Mouse (Mus musculus): ENCODE results near the gene Cldnd1.
A peak's percentile ranks its signal among the peaks of the same experiment; 100 is the strongest.

Gene Cldnd1

DNA sequence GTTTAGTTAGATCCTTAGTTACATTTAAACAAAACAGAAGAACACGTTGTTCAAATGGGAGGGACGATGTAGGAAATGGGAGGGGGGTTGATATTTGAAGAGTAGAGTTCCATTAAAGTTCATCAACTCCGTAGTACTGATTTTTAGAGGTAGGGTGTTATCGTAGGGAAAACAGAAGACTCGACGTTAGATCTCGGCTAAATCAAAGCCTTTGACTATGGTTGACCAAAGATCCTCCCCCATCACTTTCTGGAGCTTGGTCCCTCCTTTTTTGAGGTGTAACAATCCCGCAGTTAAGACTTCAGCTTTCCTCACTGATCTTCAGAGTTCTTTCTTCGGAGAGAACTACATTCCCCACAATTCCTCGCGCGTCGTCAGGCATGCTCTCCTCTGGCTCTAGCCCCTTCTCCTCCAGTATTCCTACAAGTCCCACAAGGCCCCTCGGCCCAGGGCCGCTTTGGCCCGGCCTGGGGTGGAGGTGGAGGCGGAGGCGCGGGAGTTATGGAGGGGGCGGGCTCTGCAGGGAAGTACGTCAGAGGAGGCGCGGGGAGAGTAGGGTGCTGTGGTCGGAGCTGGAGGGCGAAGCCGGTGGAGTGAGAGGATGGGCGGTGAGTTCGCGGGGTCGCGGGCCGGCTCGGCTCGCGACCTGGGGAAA lies at the start of gene Cldnd1:
Cldnd1 (plus strand) TSS at position 434 of the 655 bp plus-strand sequence.
- peak; percentile 94 to 96 for DNase-seq

DNA sequence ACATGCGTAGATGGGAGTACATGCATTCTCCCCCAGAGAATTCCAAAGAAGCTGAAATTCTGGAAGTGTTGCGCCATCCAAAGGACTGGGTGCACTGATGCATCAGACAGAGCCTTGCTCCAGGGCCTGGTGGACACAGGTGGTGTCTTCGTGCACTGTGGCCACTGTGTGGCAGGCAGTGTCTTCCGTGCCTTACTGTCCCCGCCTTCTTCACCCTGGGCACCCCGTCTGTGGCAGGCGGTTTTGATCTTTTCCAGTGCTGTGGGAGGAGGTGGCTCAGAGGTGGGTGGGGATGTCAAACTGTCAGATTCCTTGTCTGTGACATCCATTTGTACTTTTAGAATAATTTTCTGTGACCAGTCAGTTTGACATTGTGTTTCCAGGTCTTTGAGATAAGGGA lies 49.0 kb upstream of the Cldnd1 start:
- DNase-seq, result no peak

DNA sequence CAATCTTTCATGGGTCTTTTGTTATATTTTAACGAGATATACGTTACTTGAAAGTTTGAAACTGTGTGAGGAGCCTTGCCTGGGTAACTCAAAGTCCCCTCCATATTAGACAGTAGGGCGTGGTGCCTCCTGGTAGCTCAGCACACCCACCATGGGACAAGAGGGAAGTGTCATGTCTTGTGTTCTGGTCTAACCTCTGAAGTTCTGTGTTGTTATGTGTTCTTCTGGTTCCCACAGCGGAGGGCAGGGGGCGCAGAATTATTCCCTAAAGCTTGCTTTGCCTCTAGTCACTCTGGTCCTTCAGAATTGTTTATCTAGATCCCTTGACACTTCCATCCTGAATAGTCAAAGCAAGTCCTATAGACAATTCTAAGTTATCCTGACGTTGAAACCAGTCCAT lies 45.7 kb upstream of the Cldnd1 start:
- DNase-seq, result no peak

DNA sequence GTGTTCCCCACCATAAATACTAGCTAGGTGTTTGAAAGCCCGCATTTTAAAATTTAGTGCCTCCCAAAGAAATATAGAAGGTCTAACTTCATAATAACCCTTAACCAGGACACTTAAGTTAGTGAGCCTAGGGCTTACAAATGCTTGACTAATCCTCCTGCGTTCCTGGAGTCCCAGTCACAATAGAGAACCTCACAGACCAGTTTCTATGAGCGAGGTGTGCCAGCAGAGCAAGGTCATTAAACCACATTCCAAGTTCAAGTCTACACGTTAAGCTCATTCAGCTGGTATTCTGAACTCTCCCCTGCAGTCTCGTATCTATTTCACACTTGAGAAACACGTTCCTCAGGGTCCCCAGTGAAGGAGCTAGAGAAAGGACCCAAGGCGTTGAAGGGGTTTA lies 44.8 kb upstream of the Cldnd1 start:
- DNase-seq, result no peak

DNA sequence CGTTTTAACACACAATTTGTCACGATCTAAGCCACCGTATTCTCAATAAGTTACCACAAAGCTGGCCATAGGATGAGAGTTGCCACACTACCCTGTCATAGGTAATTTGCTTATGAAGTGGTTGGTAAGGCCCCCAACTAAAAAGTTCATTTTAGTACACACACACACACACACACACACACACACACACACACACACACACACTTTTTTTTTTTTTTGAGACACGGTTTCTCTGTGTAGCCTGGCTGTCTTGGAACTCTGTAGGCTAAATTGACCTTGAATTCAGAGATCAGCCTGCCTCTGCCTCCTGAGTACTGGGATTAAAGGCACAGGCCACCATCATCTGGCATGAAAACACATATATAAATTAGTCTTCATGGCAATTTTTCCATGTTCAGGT lies 43.8 kb upstream of the Cldnd1 start:
- no peak for DNase-seq

DNA sequence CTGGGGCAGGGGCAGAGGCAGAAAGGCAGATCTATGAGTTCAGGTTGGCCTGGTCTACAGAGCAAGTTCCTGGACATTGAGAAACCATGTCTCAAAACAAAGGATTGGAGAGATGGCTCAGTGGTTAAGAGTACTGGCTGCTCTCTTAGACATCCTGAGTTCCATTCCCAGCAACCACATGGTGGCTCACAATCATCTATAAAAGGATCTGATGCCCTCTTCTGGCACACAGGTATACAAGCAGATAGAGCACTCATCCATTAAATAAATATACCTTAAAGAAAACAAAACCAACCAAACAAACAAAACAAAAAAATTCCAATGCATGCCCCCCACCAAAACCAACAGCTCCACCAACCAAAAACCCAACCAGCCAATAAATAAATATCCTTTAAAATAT lies 43.2 kb upstream of the Cldnd1 start:
- no peak for DNase-seq

DNA sequence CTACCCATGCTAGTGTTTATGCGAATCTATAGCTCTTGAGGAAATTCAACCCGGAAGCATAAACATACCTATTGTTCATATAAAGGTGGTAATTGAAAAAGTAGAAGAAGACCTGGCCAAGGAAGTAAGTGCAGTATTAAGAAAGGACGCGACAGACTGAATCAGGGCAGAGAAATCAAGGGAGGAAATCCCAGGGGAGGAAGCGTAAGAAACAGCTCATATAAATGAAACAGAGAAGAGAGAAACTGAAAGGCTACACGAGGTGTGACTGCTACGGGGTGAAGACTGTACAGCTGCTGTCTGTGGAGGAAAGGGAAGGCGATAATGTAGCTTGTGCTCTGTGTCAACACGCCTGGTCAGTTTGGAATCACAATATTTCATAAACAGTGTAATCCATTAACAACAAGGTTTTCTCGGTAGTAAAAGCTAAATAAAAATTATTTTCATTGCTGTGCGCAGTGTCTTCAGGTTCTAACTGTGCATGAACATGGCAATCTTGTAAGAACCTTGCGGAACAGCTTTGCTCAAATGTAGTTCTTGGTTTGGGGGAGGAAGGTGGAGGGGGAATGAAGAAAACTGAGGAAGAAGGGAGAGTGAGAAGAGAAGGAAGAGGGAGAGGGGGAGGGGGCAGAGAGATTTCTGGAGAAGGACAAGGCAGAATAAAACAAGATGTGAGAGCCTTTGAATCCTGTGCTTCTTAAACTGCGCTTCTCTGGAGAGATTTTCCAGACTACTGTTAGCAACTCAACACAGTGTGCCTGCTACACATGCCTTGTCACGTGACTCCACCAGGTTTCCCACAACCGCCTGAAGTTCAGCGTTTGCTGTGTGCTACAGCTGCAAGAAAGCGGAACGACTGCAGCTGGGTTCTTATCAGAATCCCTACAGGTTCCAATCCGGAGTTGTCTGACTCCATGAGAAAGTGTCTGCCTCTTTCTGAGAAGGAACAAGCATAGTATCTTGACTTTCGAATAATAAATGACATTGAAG lies 41.9 kb upstream of the Cldnd1 start:
- no peak for DNase-seq

DNA sequence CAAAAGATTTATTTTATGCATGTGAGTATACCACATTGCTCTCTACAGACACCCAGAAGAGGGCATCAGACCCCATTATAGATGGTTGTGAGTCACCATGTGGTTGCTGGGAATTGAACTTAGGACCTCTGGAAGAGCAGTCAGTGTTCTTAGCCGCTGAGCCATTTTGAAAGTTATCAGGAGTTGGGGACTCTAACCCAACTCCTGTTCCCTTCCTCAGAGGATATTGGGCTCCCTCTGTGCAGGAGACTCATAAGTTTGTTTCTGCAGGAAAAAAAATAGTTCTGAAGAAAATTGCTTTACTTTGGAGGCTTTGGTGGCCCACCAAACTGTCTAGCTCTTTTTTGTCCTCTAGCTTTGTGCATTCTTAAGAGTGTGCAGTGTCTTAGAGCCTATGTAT lies 39.2 kb upstream of the Cldnd1 start:
- DNase-seq, result no peak

DNA sequence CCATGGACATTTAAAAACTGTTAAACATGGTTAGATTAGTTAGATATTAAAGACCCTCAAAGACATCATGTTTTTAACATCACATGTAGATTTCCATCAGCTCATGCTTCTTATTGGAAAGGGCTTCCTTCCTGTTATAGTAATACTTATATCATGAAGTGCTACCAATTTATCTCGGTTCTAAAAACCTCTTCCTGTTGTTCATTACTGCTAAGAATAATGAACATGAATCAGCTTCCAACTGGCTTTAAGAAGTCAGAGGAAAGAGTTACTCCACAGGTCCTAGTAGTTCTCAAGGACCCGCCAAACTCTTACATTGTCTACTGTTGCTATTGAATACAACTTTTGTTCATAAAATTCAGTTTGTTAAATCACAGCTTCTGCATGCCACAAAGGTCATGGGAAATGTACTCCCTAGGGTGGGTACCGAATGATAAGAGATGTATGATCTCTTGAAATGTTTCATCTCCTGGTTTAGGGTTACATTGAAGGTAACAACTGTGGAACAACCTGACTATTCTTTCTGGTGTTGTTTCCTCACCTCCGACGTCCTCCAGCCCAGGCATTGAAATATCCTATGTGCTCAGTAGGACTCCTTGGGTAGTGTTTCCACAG lies 38.0 kb upstream of the Cldnd1 start:
- DNase-seq, result no peak

DNA sequence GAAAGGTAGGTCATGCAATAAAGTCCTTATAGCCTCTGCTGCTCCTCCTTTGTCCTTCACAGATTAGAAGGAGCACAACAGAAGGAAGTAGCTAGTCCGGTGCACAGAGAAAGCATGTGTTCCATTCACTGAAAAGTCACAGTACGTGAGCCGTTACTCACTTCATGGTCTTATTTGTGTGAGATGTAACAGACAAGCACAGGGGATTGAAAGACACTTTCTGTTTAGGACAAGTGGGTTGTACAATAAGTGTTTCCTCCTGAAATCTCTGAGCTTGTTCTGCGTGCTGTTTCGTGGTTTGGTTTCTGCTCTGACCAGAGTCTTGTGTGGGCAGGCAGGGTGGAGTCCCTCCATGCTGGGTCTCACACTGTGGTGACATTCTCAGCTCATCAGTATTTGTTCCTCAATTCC lies 37.4 kb upstream of the Cldnd1 start:
- no peak for DNase-seq

DNA sequence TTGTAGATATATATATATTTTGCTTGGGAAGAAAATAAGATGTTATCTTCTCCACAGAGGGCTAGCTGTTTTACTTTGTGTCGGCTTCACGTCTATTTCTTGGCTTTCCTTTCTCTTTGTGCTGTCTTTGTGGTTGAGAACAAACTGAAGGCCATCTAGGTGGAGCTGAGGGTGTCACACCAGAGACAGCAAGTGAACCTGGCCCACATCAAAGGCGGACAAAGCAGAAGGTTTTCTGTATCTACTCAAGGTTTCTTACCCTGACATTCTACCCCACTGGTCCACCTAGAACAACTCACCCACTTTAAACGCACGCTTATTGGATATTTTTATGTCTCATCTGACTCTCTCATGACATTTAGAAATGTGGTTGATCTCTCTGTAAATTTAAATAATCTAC lies 33.6 kb upstream of the Cldnd1 start:
- DNase-seq, result no peak

DNA sequence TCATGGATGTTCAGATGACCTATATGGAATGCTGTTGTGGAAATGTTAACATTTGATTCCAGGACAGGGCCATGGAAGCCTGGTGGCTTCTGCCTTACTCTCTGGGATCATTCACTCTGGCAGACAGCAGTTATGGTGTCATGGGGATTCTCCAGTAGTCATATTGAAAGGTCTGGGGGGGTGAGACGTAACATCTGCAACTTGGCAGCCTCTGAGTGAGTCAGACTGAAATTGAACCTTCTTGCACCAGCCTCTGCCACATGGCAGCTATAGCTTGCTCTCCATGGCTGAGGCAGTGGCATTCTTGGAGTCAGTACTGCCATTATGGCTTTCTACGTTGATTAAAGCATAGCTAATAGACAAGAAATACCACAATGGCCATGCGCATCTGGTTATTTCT lies 30.9 kb upstream of the Cldnd1 start:
- DNase-seq, result no peak

DNA sequence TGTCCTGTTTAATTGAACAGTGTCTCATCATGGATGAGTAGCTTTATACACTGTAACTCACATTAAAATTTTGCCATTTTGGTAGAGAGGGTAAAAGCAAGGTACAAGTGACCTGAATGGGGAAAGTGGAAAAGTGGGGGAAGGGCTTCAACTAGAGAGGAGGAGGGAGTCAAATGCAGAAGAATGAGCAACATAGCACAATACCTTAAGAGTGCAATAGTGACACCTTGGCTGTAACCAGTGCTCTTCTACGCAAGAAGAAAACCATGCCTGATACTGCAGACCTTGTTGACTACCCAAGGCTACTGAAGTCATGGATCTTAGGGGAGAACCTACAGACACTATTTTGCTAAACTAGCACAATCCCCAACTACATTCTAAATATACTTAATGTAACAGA lies 30.4 kb upstream of the Cldnd1 start:
- no peak for DNase-seq

DNA sequence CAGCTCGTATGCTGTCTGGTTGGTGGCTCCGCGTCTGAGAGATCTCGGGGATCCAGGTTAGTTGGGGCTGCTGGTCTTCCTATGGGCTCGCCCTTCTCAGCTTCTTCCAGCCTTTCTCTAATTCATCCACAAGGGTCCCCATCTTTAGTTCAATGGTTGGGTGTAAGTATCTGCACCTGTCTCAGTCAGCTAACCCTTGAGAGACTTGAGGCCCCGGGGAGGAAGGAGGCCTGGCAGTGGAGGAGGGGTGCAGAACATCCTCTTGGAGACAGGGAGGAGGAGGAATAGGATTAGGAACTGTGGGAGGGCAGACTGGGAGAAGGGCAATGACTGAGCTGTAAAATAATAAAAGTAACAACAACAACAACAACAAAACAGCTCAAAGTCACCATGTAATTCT lies 27.5 kb upstream of the Cldnd1 start:
- no peak for DNase-seq

DNA sequence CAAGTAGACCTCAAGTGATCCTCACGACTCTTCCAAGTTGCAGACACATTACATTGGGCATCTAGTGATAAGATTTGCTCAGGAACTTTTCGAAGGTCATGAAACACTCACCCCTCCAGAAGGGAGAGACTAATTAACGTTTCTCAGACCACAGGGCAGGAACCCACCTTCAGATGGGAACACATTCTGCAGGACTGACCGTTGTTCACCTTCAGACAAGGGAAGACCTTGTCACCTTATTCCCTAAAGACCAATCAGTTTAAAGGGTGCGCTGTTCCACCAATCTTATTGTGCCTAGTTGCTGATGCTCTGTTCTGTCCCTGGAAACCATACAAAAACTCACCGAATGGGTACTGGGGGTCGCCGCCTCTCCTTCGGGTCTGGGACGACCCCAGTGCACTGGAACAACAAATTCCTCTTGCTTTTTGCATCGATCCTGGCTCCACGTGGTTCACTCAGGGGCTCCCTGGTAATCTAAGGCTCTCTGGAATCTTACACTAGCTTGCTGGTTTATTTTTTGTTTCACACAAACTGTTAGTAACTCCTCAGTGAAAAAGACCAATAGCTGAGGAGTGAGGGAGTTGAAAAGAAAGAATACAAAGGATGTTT lies 26.8 kb upstream of the Cldnd1 start:
- no peak for DNase-seq

DNA sequence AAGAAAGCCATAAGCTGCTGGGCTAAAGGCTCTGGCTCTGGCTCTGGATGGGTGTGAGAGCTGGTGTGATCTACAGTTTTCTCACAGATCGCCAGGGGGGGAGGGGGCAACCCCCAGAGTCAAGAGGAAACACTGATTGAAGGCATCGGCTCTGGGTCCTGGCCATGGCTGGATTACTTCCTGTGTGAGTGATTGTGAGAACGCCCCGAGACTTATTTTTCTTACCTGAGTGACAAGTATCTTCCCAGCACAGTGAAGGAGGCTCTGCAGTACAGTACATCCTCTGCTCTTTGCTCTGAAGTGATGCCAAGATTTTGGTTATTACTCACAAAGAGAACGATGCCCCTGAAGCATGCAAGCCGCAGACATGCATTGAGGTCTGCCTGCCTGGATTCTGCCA lies 25.9 kb upstream of the Cldnd1 start:
- DNase-seq, result no peak

DNA sequence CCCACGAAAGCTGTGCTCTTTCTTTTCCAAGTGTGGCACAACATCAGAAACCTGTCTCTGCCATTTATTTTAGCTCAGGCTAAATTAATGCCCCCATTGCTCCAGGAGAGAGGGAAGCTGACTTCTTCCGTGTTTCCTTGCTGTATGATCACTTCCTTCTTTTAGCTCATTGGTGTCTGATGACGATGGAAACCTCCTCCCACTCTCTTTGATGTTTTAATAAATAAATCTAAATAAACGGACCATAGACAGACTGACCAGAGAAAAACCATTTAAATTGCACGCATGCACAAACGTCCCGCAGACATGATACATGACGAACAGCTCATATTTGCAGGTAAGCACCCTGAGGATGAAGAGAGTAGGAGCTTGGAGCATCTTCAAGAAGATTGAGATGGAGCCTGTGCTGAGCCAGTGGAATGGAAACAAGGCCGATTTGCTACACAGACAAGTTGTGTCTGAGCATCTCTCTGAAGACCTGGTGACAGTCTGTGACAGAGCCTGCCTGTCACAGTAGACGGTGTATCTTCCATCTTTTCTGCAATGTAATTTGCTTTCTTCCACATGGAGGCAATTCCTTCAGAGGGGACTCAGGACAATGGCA lies 25.3 kb upstream of the Cldnd1 start:
- DNase-seq, result no peak

DNA sequence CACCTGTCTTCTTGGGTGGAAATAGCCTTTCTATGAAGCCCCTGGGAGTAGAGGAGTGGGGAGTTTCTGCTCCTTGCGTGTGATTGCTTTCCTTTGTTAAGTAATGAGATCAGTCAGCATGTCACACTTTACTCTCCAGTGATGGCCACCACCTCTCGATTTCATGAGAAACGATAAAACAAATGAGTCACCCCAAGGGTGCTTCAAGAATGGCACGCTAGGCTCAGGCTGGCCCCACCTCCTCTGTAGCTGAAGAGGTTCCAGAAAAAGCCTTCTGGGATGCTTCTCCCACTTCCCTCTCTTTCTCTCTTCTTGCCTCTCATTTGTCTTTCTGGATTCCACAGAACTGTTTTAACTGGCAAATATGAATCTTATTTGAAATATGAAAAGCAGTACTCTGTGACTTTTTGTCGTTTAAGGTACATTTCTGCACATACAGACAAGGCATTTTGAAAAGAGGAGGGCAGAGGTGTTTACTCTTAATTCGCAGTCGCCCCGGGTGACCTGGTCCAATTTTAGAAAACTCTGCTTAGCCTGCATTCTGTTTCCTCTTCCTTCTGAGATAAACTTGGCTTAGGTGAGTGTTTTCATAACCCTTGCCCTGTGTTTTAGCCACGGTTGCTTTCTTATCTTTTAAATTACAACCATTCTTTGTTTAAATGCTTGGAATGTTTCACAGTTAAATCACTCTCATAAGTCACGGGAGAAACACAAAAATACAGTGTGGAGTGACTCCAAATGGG lies 24.2 kb upstream of the Cldnd1 start:
- DNase-seq, result no peak

DNA sequence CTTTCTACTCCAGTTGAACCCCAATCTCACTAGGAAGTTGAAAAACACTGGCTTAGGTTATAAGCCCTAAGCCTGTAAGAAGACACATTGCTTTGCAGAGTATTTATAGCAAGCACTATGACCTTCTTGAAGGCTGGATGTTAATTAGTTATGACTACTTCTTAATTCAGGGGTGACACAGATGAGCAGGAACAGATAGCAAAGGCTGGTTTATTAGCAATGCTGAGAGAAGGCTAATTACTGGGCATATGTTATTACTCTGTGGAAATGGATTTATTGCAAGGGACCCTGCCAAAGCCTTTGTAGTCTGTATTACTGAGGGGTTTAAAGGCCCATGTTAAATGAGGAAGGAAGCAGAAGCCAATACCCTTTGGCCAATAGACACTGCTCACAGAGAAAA lies 22.7 kb upstream of the Cldnd1 start:
- DNase-seq, result no peak

DNA sequence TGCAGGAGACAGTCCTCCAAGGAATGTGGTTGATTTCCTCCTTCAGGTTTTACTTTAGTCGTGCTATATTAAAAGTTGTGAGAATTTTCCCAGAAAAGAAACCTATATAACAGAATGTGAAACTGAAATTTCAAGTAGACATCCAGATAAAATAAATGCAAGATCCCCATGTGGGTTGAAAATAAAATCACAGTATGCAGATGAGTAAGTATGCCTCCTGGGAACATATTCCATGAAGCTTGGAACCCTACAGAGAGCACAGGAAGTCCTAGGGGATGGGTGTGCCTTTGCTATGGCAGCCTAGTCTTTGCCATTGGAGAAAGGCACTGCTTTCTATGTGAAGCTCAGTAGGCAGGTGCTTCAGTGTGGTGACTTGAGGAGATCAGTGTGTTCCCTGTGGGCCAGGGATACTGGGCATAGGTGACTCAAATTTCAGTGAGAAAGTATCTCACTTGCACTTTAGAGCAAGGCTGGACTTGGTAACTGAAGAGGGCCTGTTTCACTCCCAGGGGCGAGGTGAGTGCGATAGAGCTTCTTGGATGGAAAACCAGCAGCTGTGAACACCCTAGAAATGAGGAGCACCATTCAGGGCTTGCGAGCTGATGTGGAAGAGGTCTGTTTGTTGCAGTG lies 20.3 kb upstream of the Cldnd1 start:
- no peak for DNase-seq

DNA sequence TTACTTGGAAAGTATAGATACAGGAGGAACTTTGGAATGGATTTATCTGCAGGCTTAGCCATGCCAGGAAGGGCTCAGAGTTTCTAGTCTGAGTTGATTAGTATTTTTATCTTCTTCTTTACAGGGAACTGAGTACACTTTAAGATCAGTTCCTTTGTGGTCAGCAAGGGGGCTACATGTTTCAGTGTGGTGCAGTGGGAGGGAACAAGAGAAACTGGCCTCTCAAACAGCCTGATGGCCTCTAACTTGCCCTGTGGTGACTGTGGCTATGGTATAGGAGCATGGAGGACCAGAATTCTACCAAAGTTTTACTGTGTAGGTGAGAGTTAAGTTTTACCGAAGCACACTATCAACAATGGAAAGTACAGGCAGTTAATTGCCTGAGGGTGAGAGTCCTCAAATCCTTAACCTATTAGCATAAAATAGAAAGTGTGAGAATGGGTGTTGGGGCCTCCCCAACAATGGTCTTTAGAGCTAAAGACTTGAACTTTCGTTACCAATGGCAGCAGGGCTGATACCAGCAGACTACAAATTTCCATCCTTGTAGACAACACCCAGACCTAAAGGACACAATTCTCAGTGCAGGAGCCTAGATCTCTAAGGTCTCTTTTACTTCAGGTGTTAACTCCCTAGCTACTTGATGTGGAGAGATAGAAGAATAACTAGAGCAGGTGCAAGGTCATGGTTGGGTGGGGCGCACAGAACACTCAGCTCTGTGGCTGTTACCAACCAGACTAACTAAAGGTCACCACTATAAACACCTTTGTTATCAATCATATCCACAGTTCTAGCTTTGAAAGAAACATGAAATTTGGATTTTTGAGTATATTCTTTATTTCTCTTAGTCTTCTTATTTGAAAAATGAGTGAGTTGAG lies 18.9 kb upstream of the Cldnd1 start:
- DNase-seq, result no peak

Data from cerebellum, postnatal 25 days (tissue).